Mouse (Mus musculus) lung, embryonic 14.5 days (tissue): ENCODE results near the gene Phf10. TPM values are rescaled to one million over a fixed set of nuclear protein-coding genes. Genes with fewer than 3 reads are reported as not detected.

Source experiments
- ATAC-seq: fragments of 200-750 bp; cut with Nextera tagmentation; 2 replicates; pipeline ENCODE4 v1.8.0; 2017; ENCODE audit warnings: mild to moderate bottlenecking, moderate TSS enrichment, moderate library complexity; ENCODE audit not compliant: insufficient read depth
- DNase-seq: peaks from one replicate; pipeline ENCODE4 v3.0.0-alpha.2; 2015
- H3K27ac ChIP-seq: fragments of 300-500 bp; sonication (generic); 2 replicates; pipeline ENCODE4 v1.5.1; 2014; ENCODE audit warnings: low read depth, mild to moderate bottlenecking, moderate library complexity
- H3K27me3 ChIP-seq: fragments of 300-500 bp; sonication (generic); 2 replicates; pipeline ENCODE4 v1.6.1; 2014; ENCODE audit warnings: low read length, control low read depth; ENCODE audit not compliant: insufficient read depth
- H3K36me3 ChIP-seq: fragments of 300-500 bp; sonication (generic); 2 replicates; pipeline ENCODE4 v1.6.1; 2014; ENCODE audit warnings: control low read depth; ENCODE audit not compliant: insufficient read depth
- H3K4me1 ChIP-seq: fragments of 300-500 bp; sonication (generic); 2 replicates; pipeline ENCODE4 v1.6.1; 2014; ENCODE audit warnings: antibody characterized with exemption, control low read depth; ENCODE audit not compliant: insufficient read depth
- H3K4me2 ChIP-seq: fragments of 300-500 bp; sonication (generic); 2 replicates; pipeline ENCODE4 v1.6.1; 2014; ENCODE audit warnings: mild to moderate bottlenecking
- H3K4me3 ChIP-seq: fragments of 300-500 bp; sonication (generic); 2 replicates; pipeline ENCODE4 v1.5.1; 2014; ENCODE audit warnings: low read depth, low read length
- H3K9ac ChIP-seq: fragments of 300-500 bp; sonication (generic); 2 replicates; pipeline ENCODE4 v1.6.1; 2014
- H3K9me3 ChIP-seq: fragments of 300-500 bp; sonication (generic); 2 replicates; pipeline ENCODE4 v1.6.1; 2016; ENCODE audit warnings: low read depth, low read length, control low read depth
- CTCF ChIP-seq: IDR thresholded peaks from 2 replicates; pipeline ENCODE4 v1.5.1; 2016; ENCODE audit warnings: antibody characterized with exemption, low read depth
- WGBS: fragments of 180-500 bp; shearing (Covaris S2); extraction: QIAGEN DNeasy Blood & Tissue Kit; methylation state at CpG from one replicate; pipeline ENCODE4 v1.1.7; 2014; 5-methylcytosine and 5-hydroxymethylcytosine counted together
- polyA plus RNA-seq: library from polyadenylated mRNA; unstranded; fragments of >200 nt; fragmentation: Nextera tagmentation; extraction: Ambion mirVana; gene quantifications from 2 replicates; pipeline ENCODE4 v1.2.1, GENCODE M21; 2014

The Phf10 gene
- polyA plus RNA-seq, 1 experiment from 2014 or later: 44.2 TPM

DNA sequence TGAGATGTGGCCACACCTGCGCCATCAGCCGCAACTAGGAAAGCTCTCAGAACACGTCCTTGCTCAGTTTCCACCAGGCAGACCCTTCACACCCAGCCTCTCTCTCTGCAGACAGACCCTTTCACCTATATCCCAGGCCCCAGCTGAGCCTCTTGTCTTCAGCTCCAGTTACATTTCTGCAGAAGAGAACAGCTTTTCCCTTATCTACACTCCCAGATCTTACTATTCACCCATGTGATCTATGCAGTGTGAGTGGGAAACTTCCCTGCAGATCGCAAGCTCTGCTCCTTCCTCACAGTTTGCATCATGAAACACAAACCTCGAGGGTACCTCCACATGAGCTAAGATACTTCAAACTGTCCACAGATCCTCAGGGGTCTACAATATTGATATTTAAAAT, 29.6 kb downstream of the Phf10 start:
- Histone ChIP-seq H3K4me1 (no peaks in the 10 kb centered on the region), H3K9me3 (no peaks in the 10 kb centered on the region), H3K36me3 (no peaks in the 10 kb centered on the region), H3K4me2 (no peak overlapping the region), H3K27me3 (no peaks in the 10 kb centered on the region), H3K27ac (no peak overlapping the region), H3K9ac (no peak overlapping the region), H3K4me3 (no peak overlapping the region)
- DNase-seq (no peak), ATAC-seq (no peak)
- TF ChIP-seq CTCF: no peak
- WGBS: 75% methylated on average over 5 of the region's 5 CpGs

GRCm38 (mm10) chr17:14930697-14931096, 30.4 kb downstream of the Phf10 start:
- Histone ChIP-seq H3K36me3 (no peaks in the 10 kb centered on the region), H3K27ac (no peak overlapping the region), H3K4me2 (no peak overlapping the region), H3K9ac (no peak overlapping the region), H3K9me3 (no peaks in the 10 kb centered on the region), H3K4me3 (no peak overlapping the region), H3K27me3 (no peaks in the 10 kb centered on the region), H3K4me1 (no peaks in the 10 kb centered on the region)
- DNase-seq (no peak), ATAC-seq (no peak)
- WGBS: 74% methylated on average over 7 of the region's 7 CpGs
- TF ChIP-seq CTCF: no peak

DNA sequence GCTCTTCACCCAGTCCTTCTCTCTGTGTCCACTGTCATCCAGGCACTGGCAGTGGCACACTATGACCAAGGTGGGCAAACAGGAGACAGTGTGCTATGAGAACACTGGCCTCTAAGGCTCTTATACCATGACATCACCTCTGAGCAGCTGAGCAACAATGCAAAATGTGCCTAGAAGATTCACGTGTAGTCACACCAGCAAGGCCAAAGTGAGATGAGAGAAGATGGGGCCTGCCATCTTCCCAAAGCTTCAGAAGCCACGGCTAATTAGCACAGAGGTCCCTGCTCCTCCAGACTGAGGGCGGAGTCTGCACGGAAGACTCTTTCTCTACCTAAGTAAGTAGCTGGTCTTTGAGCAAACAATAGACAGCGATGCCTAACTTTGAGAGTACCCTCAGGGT, 32.4 kb downstream of the Phf10 start:
- DNase-seq (no peak), ATAC-seq (no peak)
- WGBS: 61% methylated on average over 5 of the region's 5 CpGs
- H3K27me3 ChIP-seq: no peaks in the 10 kb centered on the region
- no peak overlapping the region for H3K4me3 ChIP-seq
- no peaks in the 10 kb centered on the region for H3K36me3 ChIP-seq
- H3K27ac ChIP-seq: no peak overlapping the region
- TF ChIP-seq CTCF: no peak
- no peak overlapping the region for H3K4me2 ChIP-seq
- H3K9ac ChIP-seq: no peak overlapping the region
- H3K4me1 ChIP-seq: no peaks in the 10 kb centered on the region
- no peaks in the 10 kb centered on the region for H3K9me3 ChIP-seq

DNA sequence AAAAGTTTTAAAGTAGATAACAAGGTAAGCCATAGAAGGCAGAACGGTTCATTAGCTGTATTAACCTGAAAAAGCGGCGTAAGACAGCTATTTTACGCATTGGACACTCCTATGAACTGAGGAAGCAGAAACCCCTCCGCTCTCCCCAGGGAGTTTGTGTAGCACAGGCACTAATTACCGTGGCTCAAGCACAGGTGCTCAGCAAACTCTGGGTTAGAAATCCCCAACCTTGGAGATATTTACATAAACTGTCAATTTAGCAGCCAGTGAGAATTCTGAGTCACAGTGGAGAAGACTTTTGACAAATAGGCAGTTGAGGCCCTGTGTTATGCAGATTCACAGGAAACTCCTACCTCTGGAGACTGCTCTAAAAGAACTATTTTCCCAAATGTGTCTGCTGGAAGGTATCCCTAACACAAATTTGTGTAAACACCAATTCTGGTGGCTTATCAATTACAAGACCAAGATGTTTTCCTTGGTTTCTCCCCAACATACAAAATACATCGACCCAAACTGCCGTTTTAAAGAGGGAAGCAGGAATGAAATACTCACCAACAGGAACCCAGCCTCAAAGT, 33.3 kb downstream of the Phf10 start:
- H3K4me3 ChIP-seq: no peak overlapping the region
- H3K9me3 ChIP-seq: no peaks in the 10 kb centered on the region
- no peak for DNase-seq
- TF ChIP-seq CTCF: no peak
- H3K36me3 ChIP-seq: no peaks in the 10 kb centered on the region
- 76% methylated on average over 8 of the region's 8 CpGs for WGBS
- ATAC-seq: no peak
- H3K27ac ChIP-seq: no peak overlapping the region
- no peak overlapping the region for H3K4me2 ChIP-seq
- no peaks in the 10 kb centered on the region for H3K27me3 ChIP-seq
- no peaks in the 10 kb centered on the region for H3K4me1 ChIP-seq
- H3K9ac ChIP-seq: no peak overlapping the region

DNA sequence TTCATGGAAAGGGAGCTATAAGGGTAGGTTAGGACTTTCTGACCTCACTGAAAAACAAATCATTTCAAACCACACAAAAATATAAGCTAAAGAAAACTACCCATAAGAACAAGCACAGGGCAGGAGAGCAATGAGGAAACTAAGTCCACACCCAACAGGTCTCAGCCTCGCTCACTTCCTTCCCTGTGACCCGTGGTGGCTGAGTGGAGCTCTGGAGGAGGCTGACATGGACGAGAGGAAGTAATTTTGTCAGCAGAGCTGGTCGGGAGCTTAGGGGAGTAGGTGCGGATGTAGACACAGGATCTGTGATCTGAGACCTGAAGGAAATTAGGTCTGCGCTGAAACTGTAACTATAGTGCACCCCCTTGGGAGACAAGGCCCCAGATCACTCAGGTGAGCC, 39.5 kb downstream of the Phf10 start:
- no peaks in the 10 kb centered on the region for H3K36me3 ChIP-seq
- no peak overlapping the region for H3K4me3 ChIP-seq
- H3K9me3 ChIP-seq: no peaks in the 10 kb centered on the region
- ATAC-seq (no peak), DNase-seq (no peak)
- H3K4me1 ChIP-seq: no peaks in the 10 kb centered on the region
- H3K4me2 ChIP-seq: no peak overlapping the region
- no peak for TF ChIP-seq CTCF
- no peak overlapping the region for H3K27ac ChIP-seq
- WGBS: 57% methylated on average over 6 of the region's 6 CpGs
- H3K27me3 ChIP-seq: peaks cover 3% of the 10 kb centered on the region; the same call in 1 of the 2 replicates
- H3K9ac ChIP-seq: no peak overlapping the region

DNA sequence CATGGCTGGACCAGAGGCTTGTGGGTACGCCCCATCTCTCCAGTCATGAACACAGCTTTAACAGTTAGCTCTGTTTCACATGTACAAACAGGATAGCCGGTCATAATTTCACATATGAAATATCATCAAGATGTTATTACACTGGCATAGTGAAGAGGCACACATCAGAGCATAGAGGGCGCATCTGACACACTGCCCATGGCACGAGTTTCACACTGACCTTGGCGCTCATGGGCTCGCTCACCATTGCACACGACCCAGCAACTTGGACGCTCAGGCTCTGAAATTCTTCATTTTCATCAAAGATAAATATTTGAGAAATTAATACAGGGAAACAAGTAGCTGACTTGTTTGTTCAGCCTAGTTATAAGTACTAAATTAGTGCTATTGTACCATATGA, 43.2 kb downstream of the Phf10 start:
- Histone ChIP-seq H3K9me3 (no peaks in the 10 kb centered on the region), H3K27me3 (peaks cover 3% of the 10 kb centered on the region; the same call in 1 of the 2 replicates), H3K4me1 (no peaks in the 10 kb centered on the region), H3K9ac (no peak overlapping the region), H3K4me2 (no peak overlapping the region), H3K4me3 (no peak overlapping the region), H3K36me3 (no peaks in the 10 kb centered on the region), H3K27ac (no peak overlapping the region)
- no peak for TF ChIP-seq CTCF
- WGBS: 80% methylated on average over 8 of the region's 8 CpGs
- ATAC-seq (no peak), DNase-seq (no peak)

GRCm38 (mm10) chr17:14914401-14914800, 46.7 kb downstream of the Phf10 start:
- Histone ChIP-seq H3K9ac (no peak overlapping the region), H3K36me3 (no peaks in the 10 kb centered on the region), H3K9me3 (no peaks in the 10 kb centered on the region), H3K27me3 (peaks cover 3% of the 10 kb centered on the region; the same call in 1 of the 2 replicates), H3K27ac (no peak overlapping the region), H3K4me2 (no peak overlapping the region), H3K4me1 (no peaks in the 10 kb centered on the region), H3K4me3 (no peak overlapping the region)
- no peak for TF ChIP-seq CTCF
- ATAC-seq: no peak
- no peak for DNase-seq
- WGBS: 84% methylated on average over 4 of the region's 4 CpGs

GRCm38 (mm10) chr17:14912981-14913380, 48.1 kb downstream of the Phf10 start:
- Histone ChIP-seq H3K36me3 (no peaks in the 10 kb centered on the region), H3K9me3 (no peaks in the 10 kb centered on the region), H3K27me3 (no peaks in the 10 kb centered on the region), H3K9ac (no peak overlapping the region), H3K4me2 (no peak overlapping the region), H3K27ac (no peak overlapping the region), H3K4me3 (no peak overlapping the region), H3K4me1 (no peaks in the 10 kb centered on the region)
- no peak for TF ChIP-seq CTCF
- ATAC-seq (no peak), DNase-seq (no peak)
- WGBS: 85% methylated on average over 8 of the region's 8 CpGs
